In the genomic region with DNA sequence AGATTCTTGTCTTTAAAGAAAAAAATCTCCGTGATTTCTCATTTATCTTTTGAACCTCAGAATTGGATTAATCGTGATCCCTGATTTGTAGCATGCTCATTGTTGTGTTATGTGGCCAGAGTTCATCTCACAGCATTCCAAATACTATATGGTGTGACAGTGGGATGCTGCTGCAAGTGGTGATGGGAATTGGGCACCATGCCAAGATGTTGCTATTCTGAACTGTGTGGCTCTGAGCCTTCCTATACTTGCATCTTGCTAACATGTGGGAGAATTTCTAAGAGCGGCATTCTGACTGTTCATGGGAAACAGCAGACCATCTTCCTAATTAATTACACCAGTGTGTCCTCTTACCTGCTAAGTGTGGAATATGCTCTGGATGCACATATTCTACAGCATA, we compare ENCODE assay signal across 14 mouse cellular contexts.
DNase-seq lines count a peak whose midpoint lies in the region; ATAC-seq and TF ChIP-seq lines count a peak whose summit lies in the region.
"Had no signal": no experiment of that assay in that cellular context is flagged by ENCODE, and none has a peak within 500 bp of the region (broad histone marks: within the 10 kb centered on the region; RNA-seq: fewer than 3 reads in every experiment).

No protein-coding gene starts in this region.

- WGBS in lung, embryonic 16.5 days: 52% methylated on average over 3 of the region's 3 CpGs
- 69% methylated on average over 3 of the region's 3 CpGs for WGBS in hindbrain, embryonic 14.5 days
- WGBS in liver, embryonic 12.5 days (ENCODE audit: insufficient replicate concordance): 70% methylated on average over 3 of the region's 3 CpGs

- ATAC-seq in lung, embryonic 16.5 days (ENCODE audit: low read depth): peak; percentile 65; the same call in 1 of the 2 replicates
- no peak; the same call in 1 of the 2 replicates for ATAC-seq in hindbrain, embryonic 14.5 days (ENCODE audit: low FRiP score)
- no peak for ATAC-seq in liver, embryonic 12.5 days

- DNase-seq in heart, adult 11 months: peak; percentile 74
- no peak for DNase-seq in heart, postnatal 36 days
- DNase-seq in lung, postnatal 25 days (ENCODE audit: low spot score): no peak
- DNase-seq in brain, embryonic 14.5 days (ENCODE audit: low read depth): peak; percentile 64
- peak; percentile 43 for DNase-seq in hindbrain, embryonic 14.5 days (ENCODE audit: low spot score)
- DNase-seq in kidney, postnatal 14 days: no peak
- DNase-seq: adrenal gland, adult 8-10 months; cerebellum, adult 9-11 months; kidney, adult 9 months; lung, adult 2 months had no signal

- no peaks in the 10 kb centered on the region for H3K27me3 ChIP-seq in lung, embryonic 16.5 days (ENCODE audit: control insufficient read depth, insufficient read depth, low read depth, low read length)
- no peaks in the 10 kb centered on the region for H3K27me3 ChIP-seq in hindbrain, embryonic 14.5 days (ENCODE audit: control insufficient read depth, insufficient read depth, low read length)
- no peaks in the 10 kb centered on the region for H3K27me3 ChIP-seq in liver, embryonic 12.5 days (replicated peaks)
- H3K27me3 ChIP-seq: limb, embryonic 15.5 days had no signal

- no peak for TF ChIP-seq CTCF in brain, embryonic 14.5 days (IDR thresholded peaks at IDR 0.05; ENCODE audit: borderline replicate concordance, extremely low read depth, insufficient read depth, insufficient read length)

- intact Hi-C loops in heart, postnatal 36 days (cut with DNase I): no loop called here

- no peak overlapping the region for H3K9ac ChIP-seq in lung, embryonic 16.5 days (ENCODE audit: low read length)
- H3K9ac ChIP-seq in hindbrain, embryonic 14.5 days: no peak overlapping the region
- no peak overlapping the region for H3K9ac ChIP-seq in liver, embryonic 12.5 days
- H3K9ac ChIP-seq: limb, embryonic 15.5 days had no signal

- no peak overlapping the region for H3K4me2 ChIP-seq in lung, embryonic 16.5 days (ENCODE audit: low read depth, low read length)
- H3K4me2 ChIP-seq in hindbrain, embryonic 14.5 days (replicated peaks): no peak overlapping the region
- H3K4me2 ChIP-seq in liver, embryonic 12.5 days: no peak overlapping the region
- H3K4me2 ChIP-seq: limb, embryonic 15.5 days had no signal

- TF ChIP-seq POLR2A in brain, embryonic 14.5 days (IDR thresholded peaks at IDR 0.05; ENCODE audit: borderline replicate concordance, extremely low read depth, insufficient read depth, insufficient read length, poor library complexity, severe bottlenecking): no peak

- no peaks in the 10 kb centered on the region for H3K36me3 ChIP-seq in lung, embryonic 16.5 days (ENCODE audit: control insufficient read depth, insufficient read depth, low read length)
- H3K36me3 ChIP-seq in hindbrain, embryonic 14.5 days (replicated peaks; ENCODE audit: control insufficient read depth, insufficient read depth): no peaks in the 10 kb centered on the region
- H3K36me3 ChIP-seq in liver, embryonic 12.5 days: no peaks in the 10 kb centered on the region
- H3K36me3 ChIP-seq: G1E; limb, embryonic 15.5 days had no signal

- H3K4me1 ChIP-seq in lung, embryonic 16.5 days (replicated peaks; ENCODE audit: control insufficient read depth, insufficient read depth, low read length): no peaks in the 10 kb centered on the region
- no peaks in the 10 kb centered on the region for H3K4me1 ChIP-seq in hindbrain, embryonic 14.5 days (replicated peaks; ENCODE audit: control insufficient read depth, insufficient read depth, low read length)
- no peaks in the 10 kb centered on the region for H3K4me1 ChIP-seq in liver, embryonic 12.5 days
- H3K4me1 ChIP-seq: limb, embryonic 15.5 days had no signal

- H3K9me3 ChIP-seq in lung, embryonic 16.5 days (ENCODE audit: control insufficient read depth, low read length): no peaks in the 10 kb centered on the region
- H3K9me3 ChIP-seq in hindbrain, embryonic 14.5 days (ENCODE audit: control insufficient read depth, low read length): no peaks in the 10 kb centered on the region
- no peaks in the 10 kb centered on the region for H3K9me3 ChIP-seq in liver, embryonic 12.5 days (replicated peaks)
- H3K9me3 ChIP-seq: G1E; limb, embryonic 15.5 days had no signal

- H3K4me3 ChIP-seq in lung, embryonic 16.5 days (ENCODE audit: low read length): no peak overlapping the region
- H3K4me3 ChIP-seq in hindbrain, embryonic 14.5 days (replicated peaks; ENCODE audit: low read length): no peak overlapping the region
- H3K4me3 ChIP-seq in liver, embryonic 12.5 days: no peak overlapping the region
- H3K4me3 ChIP-seq: limb, embryonic 15.5 days had no signal

- no peak overlapping the region for H3K27ac ChIP-seq in lung, embryonic 16.5 days (ENCODE audit: low read length)
- no peak overlapping the region for H3K27ac ChIP-seq in hindbrain, embryonic 14.5 days
- H3K27ac ChIP-seq in liver, embryonic 12.5 days: no peak overlapping the region
- H3K27ac ChIP-seq: limb, embryonic 15.5 days had no signal

Comparison
In these comparisons a context has a peak if more than half of its experiments do, and no peak if none do; other contexts are left out.
1. DNase-seq: peak in heart, adult 11 months (single experiment), brain, embryonic 14.5 days (single experiment) and hindbrain, embryonic 14.5 days (single experiment); none in heart, postnatal 36 days (0 of 2), lung, postnatal 25 days (single experiment) and kidney, postnatal 14 days (single experiment).